Mouse (Mus musculus): Measurements from ENCODE around the gene Cracr2a. TPM values are rescaled to one million over a fixed set of nuclear protein-coding genes. Genes with fewer than 3 reads are reported as not detected.

Cracr2a gene
- polyA plus RNA-seq, 1 experiment from 2014 or later = 1.2 TPM

- Histone ChIP-seq H3K4me2 (no peak overlapping the region), H3K9ac (replicated peaks) (no peak overlapping the region), H3K4me3 (replicated peaks) (no peak overlapping the region), H3K27me3 (replicated peaks) (no peaks in the 10 kb centered on the region), H3K4me1 (peaks cover 23% of the 10 kb centered on the region), H3K36me3 (no peaks in the 10 kb centered on the region), H3K27ac (replicated peaks) (no peak overlapping the region), H3K9me3 (replicated peaks) (0 out of 2 replicates have a peak, but pooled peaks cover 3% of the 10 kb centered on the region)
- no peak for ATAC-seq (ENCODE audit: low FRiP score)
- 31% methylated on average over 6 of the region's 6 CpGs for WGBS
Measured at GRCm38 (mm10) chr6:127599280-127599679, 38.1 kb downstream of the Cracr2a start.

DNA sequence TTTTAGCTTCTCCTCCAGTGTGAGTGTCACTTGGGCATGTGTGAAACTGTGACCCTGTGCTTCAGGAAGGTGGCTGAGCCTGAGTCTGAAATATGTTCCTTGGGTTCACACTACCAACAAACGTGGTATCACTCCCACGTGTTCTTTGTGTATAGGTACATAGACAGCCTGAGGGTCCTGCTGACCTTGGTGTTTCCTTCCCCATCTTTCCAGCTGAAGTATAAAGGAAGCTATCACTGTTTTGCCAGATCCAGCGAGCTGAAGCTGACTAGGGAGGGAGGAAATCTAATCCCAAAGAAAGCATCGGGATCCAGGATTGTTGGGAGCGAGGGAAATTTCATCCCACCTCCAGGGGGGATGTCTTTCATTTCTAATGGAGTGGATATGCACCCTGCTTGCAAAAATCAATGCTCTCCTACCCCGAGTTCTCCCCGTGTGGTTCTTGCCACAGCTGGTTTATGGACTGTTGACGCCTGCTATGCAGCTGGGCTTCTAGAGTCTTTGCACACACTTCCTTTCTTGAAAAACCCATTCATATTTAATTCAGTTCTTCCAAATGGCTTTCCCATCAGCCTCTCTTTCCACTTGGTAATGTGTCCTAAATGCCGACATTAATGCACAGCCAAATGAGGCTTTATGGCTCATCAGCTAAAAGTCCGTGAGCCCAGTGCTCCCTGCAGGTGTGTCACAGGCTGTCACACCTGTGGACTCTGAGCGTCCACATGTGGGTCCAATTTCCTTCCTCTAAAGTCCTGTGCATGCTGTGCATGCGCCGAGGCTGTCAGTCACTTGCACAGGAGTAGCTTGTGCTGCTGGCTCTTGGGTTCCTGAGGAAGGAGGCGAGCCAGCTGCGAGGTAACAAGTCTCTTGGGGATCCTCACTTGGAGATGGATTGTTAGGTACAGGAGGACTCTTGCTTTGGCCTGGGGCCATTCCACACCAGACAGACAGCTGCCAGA lies 44.2 kb downstream of the Cracr2a start:
- 0 out of 2 replicates have a peak, but pooled peaks cover 3% of the 10 kb centered on the region for H3K9me3 ChIP-seq (replicated peaks)
- ATAC-seq (ENCODE audit: low FRiP score) = peak; percentile 28
- H3K4me1 ChIP-seq = peaks cover 9% of the 10 kb centered on the region
- H3K4me3 ChIP-seq (replicated peaks) = no peak overlapping the region
- H3K4me2 ChIP-seq = no peak overlapping the region
- no peak overlapping the region for H3K9ac ChIP-seq (replicated peaks)
- H3K36me3 ChIP-seq = no peaks in the 10 kb centered on the region
- H3K27me3 ChIP-seq (replicated peaks) = no peaks in the 10 kb centered on the region
- H3K27ac ChIP-seq (replicated peaks) = peak overlapping the region; percentile 61; the same call in 1 of the 2 replicates
- WGBS = 47% methylated on average over 15 of the region's 15 CpGs

DNA sequence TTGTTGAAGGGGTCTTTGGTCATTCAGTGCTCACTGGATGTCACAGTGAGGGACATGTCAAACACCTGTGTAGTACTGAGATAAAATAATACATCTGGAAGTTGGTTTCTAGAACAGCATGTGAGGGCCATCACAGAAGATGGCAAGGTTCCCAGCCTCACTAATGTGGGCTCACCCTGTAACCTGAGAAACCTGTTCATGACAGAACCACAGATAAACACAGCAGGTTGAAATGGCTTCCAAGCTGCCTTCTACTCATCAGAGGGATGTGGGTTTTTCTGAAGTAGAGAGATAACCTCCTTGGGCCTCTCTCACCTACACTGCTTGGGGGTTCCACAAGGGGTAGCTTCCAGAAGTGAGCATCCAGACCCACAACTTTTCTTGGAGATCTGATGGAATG lies 48.5 kb downstream of the Cracr2a start:
- 0 out of 2 replicates have a peak, but pooled peaks cover 4% of the 10 kb centered on the region for H3K27me3 ChIP-seq (replicated peaks)
- no peak overlapping the region for H3K9ac ChIP-seq (replicated peaks)
- H3K4me1 ChIP-seq = peaks cover 17% of the 10 kb centered on the region
- no peaks in the 10 kb centered on the region for H3K9me3 ChIP-seq (replicated peaks)
- ATAC-seq (ENCODE audit: low FRiP score) = no peak
- H3K36me3 ChIP-seq = no peaks in the 10 kb centered on the region
- no peak overlapping the region for H3K4me3 ChIP-seq (replicated peaks)
- H3K27ac ChIP-seq (replicated peaks) = no peak overlapping the region
- H3K4me2 ChIP-seq = no peak overlapping the region

GRCm38 (mm10) chr6:127611216-127611615 lies 50.1 kb downstream of the Cracr2a start:
- Histone ChIP-seq H3K4me2 (no peak overlapping the region), H3K27me3 (replicated peaks) (0 out of 2 replicates have a peak, but pooled peaks cover 4% of the 10 kb centered on the region), H3K4me3 (replicated peaks) (no peak overlapping the region), H3K36me3 (no peaks in the 10 kb centered on the region), H3K9me3 (replicated peaks) (no peaks in the 10 kb centered on the region), H3K27ac (replicated peaks) (no peak overlapping the region), H3K9ac (replicated peaks) (no peak overlapping the region), H3K4me1 (peaks cover 8% of the 10 kb centered on the region)
- WGBS = 81% methylated on average over 12 of the region's 12 CpGs
- ATAC-seq (ENCODE audit: low FRiP score) = no peak

DNA sequence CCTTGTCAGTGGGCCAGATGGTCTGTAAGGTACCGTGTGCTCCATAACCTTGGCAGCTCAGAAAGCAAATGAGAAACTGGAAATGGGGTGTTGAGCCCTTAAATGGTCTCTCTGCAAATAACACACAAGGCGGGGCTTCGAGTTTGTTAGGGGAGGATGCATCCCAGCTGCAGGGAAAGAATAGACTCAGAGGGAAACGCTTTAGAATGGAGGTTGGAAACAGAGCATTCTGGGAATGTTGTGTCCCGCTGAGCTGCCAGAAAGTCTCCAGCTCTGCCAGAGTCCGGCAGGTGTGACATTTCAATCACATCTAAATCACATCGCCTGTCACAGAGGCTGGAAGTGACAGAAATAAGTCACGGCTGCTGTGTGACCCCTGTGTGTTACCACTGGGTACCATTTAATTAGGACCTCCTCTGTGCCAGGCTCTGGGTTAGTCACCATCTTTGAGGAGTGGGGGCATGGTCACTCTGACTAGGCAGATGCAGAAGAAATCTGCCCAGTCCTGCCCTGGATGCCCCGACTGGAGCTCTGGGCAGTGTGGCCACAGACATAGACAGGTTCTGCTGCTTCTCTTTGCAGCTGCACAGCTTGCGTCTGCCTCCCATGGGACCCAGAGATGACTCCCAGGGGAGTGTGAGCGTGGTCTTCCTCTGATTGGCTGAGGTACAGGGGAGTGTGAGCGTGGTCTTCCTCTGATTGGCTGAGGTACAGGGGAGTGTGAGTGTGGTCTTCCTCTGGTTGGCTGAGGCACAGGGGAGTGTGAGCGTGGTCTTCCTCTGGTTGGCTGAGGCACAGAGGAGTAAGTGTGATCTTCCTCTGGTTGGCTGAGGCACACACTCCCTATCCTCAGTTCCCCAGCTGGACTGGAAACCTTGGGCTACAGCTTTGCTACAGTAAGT lies 53.2 kb downstream of the Cracr2a start:
- 0 out of 2 replicates have a peak, but pooled peaks cover 4% of the 10 kb centered on the region for H3K27me3 ChIP-seq (replicated peaks)
- peaks cover 8% of the 10 kb centered on the region for H3K4me1 ChIP-seq
- no peak overlapping the region for H3K4me3 ChIP-seq (replicated peaks)
- H3K27ac ChIP-seq (replicated peaks) = peak overlapping the region; percentile 28; the same call in 1 of the 2 replicates
- peak overlapping the region; percentile 34 for H3K4me2 ChIP-seq
- H3K36me3 ChIP-seq = no peaks in the 10 kb centered on the region
- peak; percentile 47; the same call in 1 of the 2 replicates for ATAC-seq (ENCODE audit: low FRiP score)
- WGBS = 33% methylated on average over 13 of the region's 13 CpGs
- H3K9me3 ChIP-seq (replicated peaks) = no peaks in the 10 kb centered on the region
- H3K9ac ChIP-seq (replicated peaks) = no peak overlapping the region

- H3K9me3 ChIP-seq (replicated peaks) = no peaks in the 10 kb centered on the region
- no peak overlapping the region for H3K4me3 ChIP-seq (replicated peaks)
- WGBS = 74% methylated on average over 1 of the region's 1 CpGs
- no peaks in the 10 kb centered on the region for H3K36me3 ChIP-seq
- no peak overlapping the region for H3K4me2 ChIP-seq
- H3K9ac ChIP-seq (replicated peaks) = no peak overlapping the region
- H3K4me1 ChIP-seq = peaks cover 8% of the 10 kb centered on the region
- H3K27me3 ChIP-seq (replicated peaks) = 0 out of 2 replicates have a peak, but pooled peaks cover 4% of the 10 kb centered on the region
- no peak overlapping the region for H3K27ac ChIP-seq (replicated peaks)
- ATAC-seq (ENCODE audit: low FRiP score) = no peak
Measured at GRCm38 (mm10) chr6:127616623-127617022, 55.5 kb downstream of the Cracr2a start.

DNA sequence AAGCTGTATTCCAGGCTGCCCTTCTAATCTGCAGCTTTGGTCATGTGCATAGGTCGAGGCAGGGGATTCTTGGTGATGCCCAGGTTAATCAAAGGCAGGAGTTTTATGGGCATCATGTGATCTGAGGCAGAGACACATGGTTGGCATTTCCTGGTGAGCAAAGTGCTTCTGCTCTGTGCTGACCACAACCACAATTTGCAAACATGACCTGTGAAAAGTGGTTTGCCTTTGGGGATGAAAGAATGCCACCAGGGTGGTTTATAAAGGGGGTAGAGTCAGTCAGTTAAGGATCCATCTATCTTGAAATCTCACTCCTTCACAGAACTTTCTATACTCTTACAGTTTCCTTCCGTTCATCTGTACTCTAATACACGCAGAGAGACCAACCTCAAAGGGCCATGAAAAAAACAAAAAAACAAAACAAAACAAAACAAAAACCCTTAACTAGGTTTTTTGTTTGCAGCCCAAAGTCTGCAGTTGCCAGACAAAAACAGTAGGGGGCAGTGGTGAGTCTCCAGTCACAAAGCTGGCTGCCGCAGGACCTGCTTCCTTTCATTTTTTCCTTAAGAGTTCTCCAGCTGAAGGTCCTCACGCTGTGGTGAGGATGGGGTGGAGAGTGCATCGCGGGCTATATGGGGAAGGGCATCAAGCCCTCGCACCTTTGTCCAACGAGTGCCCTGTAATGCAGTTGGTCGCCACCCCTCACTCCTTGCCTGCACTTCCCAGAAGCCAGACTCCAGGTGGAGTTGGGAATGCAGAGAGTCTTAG lies 56.3 kb downstream of the Cracr2a start:
- no peak for ATAC-seq (ENCODE audit: low FRiP score)
- Histone ChIP-seq H3K36me3 (no peaks in the 10 kb centered on the region), H3K27me3 (replicated peaks) (no peaks in the 10 kb centered on the region), H3K9me3 (replicated peaks) (no peaks in the 10 kb centered on the region), H3K27ac (replicated peaks) (no peak overlapping the region), H3K4me2 (peak overlapping the region; percentile 28), H3K4me1 (peaks cover 8% of the 10 kb centered on the region), H3K4me3 (replicated peaks) (no peak overlapping the region), H3K9ac (replicated peaks) (no peak overlapping the region)
- 40% methylated on average over 10 of the region's 10 CpGs for WGBS

DNA sequence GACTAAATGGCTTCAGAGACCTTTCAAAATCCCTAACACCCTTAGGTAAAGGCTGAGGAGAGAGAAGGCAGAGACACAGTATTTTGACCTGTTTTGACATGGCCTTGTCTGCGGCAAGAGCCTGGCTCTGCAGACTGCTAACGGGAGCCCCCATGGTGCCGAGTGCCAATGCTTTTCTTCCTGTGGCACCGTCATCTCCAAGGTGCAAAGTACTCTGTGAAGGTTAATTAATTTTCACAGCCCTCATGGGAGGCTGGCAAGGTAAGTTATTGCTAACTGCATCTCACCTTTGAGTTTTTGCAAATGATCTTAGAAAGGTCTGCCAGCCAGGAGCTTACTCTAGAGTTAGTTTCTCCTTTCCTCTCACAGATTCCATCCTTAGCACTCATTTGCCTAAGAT lies 57.5 kb downstream of the Cracr2a start:
- no peaks in the 10 kb centered on the region for H3K9me3 ChIP-seq (replicated peaks)
- ATAC-seq (ENCODE audit: low FRiP score) = no peak
- H3K9ac ChIP-seq (replicated peaks) = no peak overlapping the region
- no peaks in the 10 kb centered on the region for H3K36me3 ChIP-seq
- H3K4me3 ChIP-seq (replicated peaks) = no peak overlapping the region
- no peaks in the 10 kb centered on the region for H3K27me3 ChIP-seq (replicated peaks)
- H3K4me2 ChIP-seq = no peak overlapping the region
- no peak overlapping the region for H3K27ac ChIP-seq (replicated peaks)
- WGBS = 32% methylated on average over 4 of the region's 4 CpGs
- peaks cover 8% of the 10 kb centered on the region for H3K4me1 ChIP-seq

GRCm38 (mm10) chr6:127625135-127625534 lies 64.0 kb downstream of the Cracr2a start:
- Histone ChIP-seq H3K27me3 (replicated peaks) (no peaks in the 10 kb centered on the region), H3K9me3 (replicated peaks) (no peaks in the 10 kb centered on the region), H3K9ac (replicated peaks) (no peak overlapping the region), H3K36me3 (no peaks in the 10 kb centered on the region), H3K27ac (replicated peaks) (no peak overlapping the region), H3K4me2 (no peak overlapping the region), H3K4me1 (peaks cover 15% of the 10 kb centered on the region), H3K4me3 (replicated peaks) (no peak overlapping the region)
- 28% methylated on average over 5 of the region's 5 CpGs for WGBS
- no peak for ATAC-seq (ENCODE audit: low FRiP score)

- no peaks in the 10 kb centered on the region for H3K9me3 ChIP-seq (replicated peaks)
- no peaks in the 10 kb centered on the region for H3K36me3 ChIP-seq
- peaks cover 19% of the 10 kb centered on the region for H3K4me1 ChIP-seq
- H3K27me3 ChIP-seq (replicated peaks) = no peaks in the 10 kb centered on the region
- 22% methylated on average over 9 of the region's 9 CpGs for WGBS
- no peak overlapping the region for H3K4me3 ChIP-seq (replicated peaks)
- no peak for ATAC-seq (ENCODE audit: low FRiP score)
- H3K4me2 ChIP-seq = no peak overlapping the region
- no peak overlapping the region for H3K9ac ChIP-seq (replicated peaks)
- 0 out of 2 replicates have a peak overlapping the region, but pooled peaks have one; percentile 19 for H3K27ac ChIP-seq (replicated peaks)
Measured at GRCm38 (mm10) chr6:127627453-127627852, 66.3 kb downstream of the Cracr2a start.

GRCm38 (mm10) chr6:127629249-127629648 lies 68.1 kb downstream of the Cracr2a start:
- WGBS = 88% methylated on average over 2 of the region's 2 CpGs
- Histone ChIP-seq H3K9me3 (replicated peaks) (no peaks in the 10 kb centered on the region), H3K4me1 (peaks cover 19% of the 10 kb centered on the region), H3K27me3 (replicated peaks) (no peaks in the 10 kb centered on the region), H3K27ac (replicated peaks) (no peak overlapping the region), H3K9ac (replicated peaks) (no peak overlapping the region), H3K4me3 (replicated peaks) (no peak overlapping the region), H3K4me2 (no peak overlapping the region), H3K36me3 (no peaks in the 10 kb centered on the region)
- no peak for ATAC-seq (ENCODE audit: low FRiP score)

Data from neural tube, embryonic 15.5 days (tissue).